Mouse (Mus musculus) spleen, adult 12 weeks (tissue): ENCODE measurements around the gene Spg7.
"Not testable (repeated sequence)": the region's sequence is repeated elsewhere in the genome, so short reads cannot be mapped to it uniquely, and the experiment has no call there.

Experiments
- DNase-seq: peaks from one replicate; pipeline ENCODE4 v3.0.0; 2022; ENCODE audit warnings: low spot score

Spg7 gene

DNA sequence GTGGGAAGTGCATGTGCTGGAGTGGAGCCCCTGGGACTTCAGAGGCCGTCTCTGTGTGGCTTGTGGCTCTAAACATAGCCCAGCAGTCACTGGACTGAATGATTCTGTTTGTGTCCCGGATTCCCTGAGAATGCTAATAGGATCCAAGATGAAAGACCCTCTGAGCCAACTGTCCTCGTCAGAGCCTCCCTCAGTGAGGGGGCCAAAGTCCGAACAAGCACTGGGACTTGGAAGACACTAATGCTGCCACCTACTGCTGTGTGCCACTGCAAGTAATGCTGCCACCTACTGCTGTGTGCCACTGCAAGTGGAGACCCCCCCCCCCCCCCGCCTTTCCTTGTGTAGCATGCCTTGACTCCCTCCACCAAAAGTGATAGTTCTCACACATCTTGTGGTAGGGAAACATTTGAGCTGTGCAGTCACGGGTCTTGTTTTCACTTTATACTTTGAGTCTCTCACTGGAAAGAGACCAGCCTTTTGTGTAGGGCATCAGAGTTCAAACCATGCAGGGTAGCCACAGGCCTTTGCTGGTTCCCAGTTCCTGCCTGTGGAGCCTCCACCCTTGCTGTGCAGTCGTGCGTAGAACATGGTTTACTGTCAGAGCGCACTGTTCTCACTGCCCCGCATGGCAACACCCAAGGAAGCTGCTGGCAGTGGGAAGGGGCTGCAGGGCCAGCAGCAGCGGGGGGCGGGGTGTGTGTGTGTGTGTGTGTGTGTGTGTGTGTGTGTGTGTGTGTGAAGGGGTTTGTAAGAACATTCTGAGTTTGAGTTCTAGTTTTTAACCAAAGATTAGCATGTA lies 35.2 kb downstream of the Spg7 start:
- no peak for DNase-seq

- DNase-seq, result no peak
Measured at GRCm38 (mm10) chr8:123100288-123100687, 37.5 kb downstream of the Spg7 start.

DNA sequence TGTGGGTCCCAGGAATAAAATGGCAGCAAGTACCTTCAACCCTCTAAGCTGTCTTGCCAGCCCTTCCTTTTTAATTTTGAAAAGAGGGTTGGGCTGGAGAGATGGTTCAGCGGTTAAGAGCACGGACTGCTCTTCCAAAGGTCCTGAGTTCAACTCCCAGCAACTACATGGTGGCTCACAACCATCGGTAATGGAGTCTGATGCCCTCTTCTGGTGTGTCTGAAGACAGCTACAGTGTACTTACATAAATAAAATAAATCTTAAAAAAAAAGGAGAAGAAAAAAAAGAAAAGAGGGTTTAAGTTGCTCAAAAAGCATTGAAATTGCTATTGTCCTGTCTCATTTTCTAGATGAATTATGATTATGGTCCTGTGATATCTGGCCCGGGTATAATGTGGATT lies 38.5 kb downstream of the Spg7 start:
- no peak for DNase-seq

- DNase-seq, result peak; percentile 92
Measured at GRCm38 (mm10) chr8:123101735-123102685, 39.3 kb downstream of the Spg7 start, which contains the start of gene Rpl13. Rpl13 (plus strand) TSS chr8:123102350.

DNA sequence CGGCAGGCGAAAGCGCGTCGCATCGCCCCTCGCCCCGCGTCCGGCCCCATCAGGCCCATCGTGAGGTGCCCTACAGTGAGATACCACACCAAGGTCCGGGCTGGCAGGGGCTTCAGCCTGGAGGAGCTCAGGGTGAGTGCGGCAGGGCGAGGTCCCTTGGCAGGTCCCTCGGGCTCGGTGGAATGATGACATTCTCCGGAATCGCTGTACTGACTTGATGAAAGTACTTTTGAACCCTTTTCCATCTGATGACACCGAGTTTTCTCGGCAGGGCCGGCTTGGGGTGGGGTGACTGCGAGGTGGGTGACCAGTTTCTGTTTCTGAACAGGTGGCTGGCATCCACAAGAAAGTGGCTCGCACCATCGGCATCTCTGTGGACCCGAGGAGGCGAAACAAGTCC lies 40.1 kb downstream of the Spg7 start:
- DNase-seq, result not testable (repeated sequence)

- no peak for DNase-seq
Measured at GRCm38 (mm10) chr8:123103285-123103684, 40.5 kb downstream of the Spg7 start.

DNA sequence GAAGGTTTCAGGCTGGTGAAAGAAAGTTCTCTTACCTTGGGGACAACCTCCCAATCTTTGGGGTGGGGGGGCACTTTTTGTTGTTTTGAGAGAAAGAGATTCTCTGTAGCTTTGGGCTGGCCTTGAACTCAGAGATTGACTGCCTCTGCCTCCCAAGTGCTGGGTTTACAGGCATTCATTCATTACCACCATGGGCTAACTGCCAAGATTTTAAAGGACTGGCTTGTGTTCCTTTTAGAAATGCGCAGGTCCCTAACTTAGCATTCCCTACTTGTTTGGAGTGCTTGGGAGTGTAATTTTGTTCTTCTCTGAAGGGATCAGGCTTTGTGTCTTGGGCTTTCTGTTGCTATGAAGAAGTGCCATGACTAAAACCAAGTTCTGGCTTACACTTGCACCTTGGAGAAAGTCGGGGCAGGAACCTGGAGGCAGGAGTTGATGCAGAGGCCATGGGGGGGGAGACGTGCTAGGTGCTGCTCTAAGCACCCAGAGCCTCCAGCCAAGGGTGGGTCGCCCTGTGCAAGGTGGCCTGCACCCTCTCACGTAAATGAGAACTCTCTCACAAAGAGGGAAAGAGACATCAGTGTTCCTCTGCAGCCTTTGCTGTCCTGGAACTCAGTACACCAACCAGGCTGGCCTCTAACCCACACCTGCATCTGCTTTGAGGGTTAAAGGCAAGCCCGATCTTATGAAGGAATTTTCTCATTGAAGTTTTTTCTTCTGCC lies 41.5 kb downstream of the Spg7 start:
- DNase-seq, result no peak

DNA sequence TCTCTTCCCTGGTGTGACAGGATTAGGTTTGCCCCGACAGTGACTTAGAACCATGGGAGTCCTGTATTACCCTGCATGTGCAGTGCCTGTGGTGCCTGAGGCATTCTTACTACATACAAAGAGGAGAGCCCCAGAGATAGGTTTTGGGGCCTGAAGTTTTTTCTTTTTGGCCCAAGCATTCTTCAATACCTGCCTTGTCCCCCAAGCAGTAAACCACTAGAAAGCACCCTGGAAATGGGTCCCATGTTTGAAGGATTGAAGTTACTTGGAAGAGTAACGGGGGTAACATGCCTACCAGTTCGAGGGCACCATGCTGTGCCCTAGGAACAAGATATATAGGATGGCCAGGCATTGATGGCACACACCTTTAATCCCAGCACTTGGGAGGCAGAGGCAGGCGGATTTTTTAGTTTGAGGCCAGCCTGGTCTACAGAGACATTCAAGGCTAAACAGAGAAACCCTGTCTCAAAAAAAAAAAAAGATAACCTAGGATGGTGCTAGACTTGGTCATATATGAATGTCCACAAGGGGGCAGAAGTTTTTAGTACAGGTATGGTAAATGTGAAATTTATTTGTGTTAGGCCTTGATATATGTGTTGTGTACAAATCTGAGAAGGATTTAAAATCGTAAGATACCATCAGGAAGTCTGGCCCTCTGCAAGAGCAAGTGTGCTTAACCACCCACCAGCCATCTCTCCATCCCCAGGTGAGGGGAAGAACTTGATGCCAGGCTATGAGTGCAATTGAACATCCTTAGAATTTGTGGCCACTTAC lies 43.0 kb downstream of the Spg7 start:
- no peak for DNase-seq

GRCm38 (mm10) chr8:123106531-123106930 lies 43.8 kb downstream of the Spg7 start:
- no peak for DNase-seq

- no peak for DNase-seq
Measured at GRCm38 (mm10) chr8:123108010-123108409, 45.3 kb downstream of the Spg7 start.

GRCm38 (mm10) chr8:123108953-123109352 lies 46.2 kb downstream of the Spg7 start:
- DNase-seq, result no peak

DNA sequence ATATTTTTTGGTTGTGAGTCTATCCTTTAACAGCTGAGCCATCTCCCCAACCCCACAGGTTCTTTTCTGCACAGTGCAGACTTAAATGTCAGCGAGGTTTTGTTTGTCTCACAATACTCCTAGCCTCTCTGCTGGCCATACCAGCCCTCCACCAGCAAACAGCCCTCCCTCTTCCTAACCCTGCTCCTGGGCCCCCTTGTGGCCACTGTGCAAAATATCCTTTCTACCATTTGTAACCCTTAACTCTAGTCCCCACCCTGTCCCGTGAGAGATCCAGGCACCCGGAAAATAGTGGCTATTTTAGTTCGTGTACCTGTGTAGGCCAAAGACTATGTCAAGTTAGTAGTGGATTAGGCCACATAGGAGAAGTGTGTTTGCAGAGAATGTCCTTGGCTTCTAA lies 47.9 kb downstream of the Spg7 start:
- peak; percentile 44 for DNase-seq

GRCm38 (mm10) chr8:123112892-123113291 lies 50.1 kb downstream of the Spg7 start:
- DNase-seq, result no peak

DNA sequence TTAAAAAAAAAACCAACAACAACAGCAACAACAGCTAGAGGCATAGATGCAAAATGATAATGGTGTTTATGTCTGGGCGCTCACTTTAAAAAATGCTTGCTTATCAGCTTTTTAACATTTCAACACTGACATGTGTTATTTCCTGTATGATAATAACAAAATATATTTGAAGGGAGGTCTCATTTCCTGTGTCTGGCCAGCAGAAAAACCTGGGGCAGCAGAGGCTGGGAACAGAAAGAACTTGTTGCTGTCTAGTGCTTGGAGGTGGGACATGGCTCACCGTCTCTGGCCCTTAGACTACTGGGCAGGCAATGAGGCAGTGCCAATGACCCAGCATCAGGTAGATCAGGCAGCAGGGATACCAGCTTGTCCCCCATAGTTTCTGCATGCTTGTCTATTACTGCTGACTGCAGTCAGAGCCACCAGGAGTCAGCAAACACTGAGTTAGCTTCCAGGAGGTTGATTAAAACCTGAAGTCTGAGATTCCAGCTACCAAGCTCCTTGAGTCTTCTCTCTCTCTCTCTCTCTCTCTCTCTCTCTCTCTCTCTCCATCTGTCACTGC lies 51.2 kb downstream of the Spg7 start:
- no peak for DNase-seq

GRCm38 (mm10) chr8:123114644-123115043 lies 51.9 kb downstream of the Spg7 start:
- no peak for DNase-seq

- no peak for DNase-seq
Measured at GRCm38 (mm10) chr8:123117127-123117731, 54.5 kb downstream of the Spg7 start, which contains the start of gene Cpne7. Cpne7 (plus strand) TSS chr8:123117374.

DNA sequence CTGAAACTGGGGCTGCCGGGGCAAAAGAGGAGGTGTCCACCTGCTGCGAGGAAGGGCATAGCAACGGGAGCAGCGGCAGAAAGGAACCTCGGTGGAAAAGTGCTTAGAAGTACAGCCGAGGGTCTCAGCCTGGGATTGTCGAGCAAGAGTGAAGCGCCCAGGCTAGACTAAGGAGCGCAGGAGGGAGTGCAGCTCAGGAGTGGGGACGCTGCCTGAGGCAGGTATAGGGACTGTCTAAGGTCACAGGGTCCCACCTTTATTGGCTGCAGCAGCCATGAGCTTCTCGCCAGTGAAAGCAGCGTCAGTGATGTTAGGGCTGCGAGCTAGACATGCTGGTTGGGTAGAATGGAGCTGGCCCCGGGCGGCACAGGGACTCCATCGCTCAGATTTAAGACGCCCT lies 55.0 kb downstream of the Spg7 start:
- DNase-seq, result no peak

- no peak for DNase-seq
Measured at GRCm38 (mm10) chr8:123122059-123122458, 59.3 kb downstream of the Spg7 start.

DNA sequence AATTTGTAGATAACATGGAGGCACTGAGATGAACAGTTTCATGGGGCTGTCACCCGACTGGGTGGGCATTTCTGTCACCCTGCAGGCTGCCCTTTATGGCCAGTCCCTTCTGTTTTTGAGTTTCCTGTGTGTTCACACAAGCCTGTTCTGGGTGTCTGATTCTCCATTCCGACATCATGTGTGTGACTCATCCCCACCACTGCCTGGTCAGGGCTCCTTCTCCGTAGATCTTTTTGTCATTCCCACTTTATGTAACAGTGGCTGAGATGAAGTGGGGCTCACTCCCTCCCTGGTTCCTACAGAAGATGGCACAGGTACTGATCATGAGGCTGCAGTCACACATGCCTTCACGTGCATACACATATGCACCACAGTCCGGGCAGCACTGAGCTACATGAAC lies 59.9 kb downstream of the Spg7 start:
- no peak for DNase-seq

GRCm38 (mm10) chr8:123126193-123126816 lies 63.6 kb downstream of the Spg7 start:
- peak; percentile 30 for DNase-seq
